Mouse (Mus musculus) adipocyte (in vitro differentiated cells): ENCODE data around the gene Arhgap15.

Experiments used
- DNase-seq: peaks from one replicate; pipeline ENCODE4 v3.0.0-alpha.2; 2016; ENCODE audit warnings: low spot score

The Arhgap15 gene

DNA sequence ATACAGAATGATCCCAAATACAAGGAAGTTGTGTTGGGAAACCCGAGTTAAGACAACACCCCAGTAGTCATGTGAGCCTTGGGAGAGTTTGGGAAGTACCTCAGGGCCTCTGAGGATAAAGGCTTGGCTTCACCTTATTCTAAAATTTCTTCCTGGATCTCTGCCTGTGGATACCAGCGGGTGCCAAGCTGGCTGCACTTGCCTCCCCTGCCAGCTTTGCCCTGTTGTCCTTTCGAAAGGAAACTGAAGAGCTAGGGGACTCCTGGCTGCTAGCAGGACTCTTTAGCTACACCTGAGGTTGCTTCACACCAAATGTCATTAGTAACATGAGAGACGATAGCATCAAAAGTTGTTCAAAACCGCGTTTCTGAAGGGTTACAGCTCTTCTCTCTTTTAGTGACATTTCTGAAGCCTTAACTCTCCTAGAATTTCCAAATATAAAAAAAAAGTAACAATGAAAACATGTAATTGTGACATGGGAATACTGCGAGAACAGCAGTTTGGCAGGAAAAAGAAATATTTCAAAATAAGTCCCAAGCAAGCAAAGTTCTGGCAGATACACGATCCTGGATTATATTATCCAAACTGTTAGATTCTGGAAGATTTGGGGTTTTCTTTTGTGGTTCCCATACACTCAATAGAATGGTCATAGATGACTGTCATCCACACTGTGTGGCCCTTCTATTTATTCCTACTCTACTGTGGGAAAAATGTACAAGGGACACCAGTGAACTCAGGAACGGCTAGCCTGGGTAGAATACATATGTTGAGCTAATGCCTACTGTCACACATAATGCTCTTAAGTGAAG lies 364.6 kb downstream of the Arhgap15 start:
- peak; percentile 85 for DNase-seq

GRCm38 (mm10) chr2:44114296-44114695 lies 365.7 kb downstream of the Arhgap15 start:
- peak; percentile 60 for DNase-seq

GRCm38 (mm10) chr2:44121162-44121561 lies 372.5 kb downstream of the Arhgap15 start:
- no peak for DNase-seq

- DNase-seq = no peak
Observed at GRCm38 (mm10) chr2:44123246-44123645, 374.6 kb downstream of the Arhgap15 start.

GRCm38 (mm10) chr2:44124093-44124492 lies 375.5 kb downstream of the Arhgap15 start:
- no peak for DNase-seq

GRCm38 (mm10) chr2:44124683-44125082 lies 376.1 kb downstream of the Arhgap15 start:
- no peak for DNase-seq

GRCm38 (mm10) chr2:44126044-44126695 lies 377.5 kb downstream of the Arhgap15 start:
- no peak for DNase-seq

- DNase-seq = no peak
Observed at GRCm38 (mm10) chr2:44129533-44129932, 380.9 kb downstream of the Arhgap15 start.

DNA sequence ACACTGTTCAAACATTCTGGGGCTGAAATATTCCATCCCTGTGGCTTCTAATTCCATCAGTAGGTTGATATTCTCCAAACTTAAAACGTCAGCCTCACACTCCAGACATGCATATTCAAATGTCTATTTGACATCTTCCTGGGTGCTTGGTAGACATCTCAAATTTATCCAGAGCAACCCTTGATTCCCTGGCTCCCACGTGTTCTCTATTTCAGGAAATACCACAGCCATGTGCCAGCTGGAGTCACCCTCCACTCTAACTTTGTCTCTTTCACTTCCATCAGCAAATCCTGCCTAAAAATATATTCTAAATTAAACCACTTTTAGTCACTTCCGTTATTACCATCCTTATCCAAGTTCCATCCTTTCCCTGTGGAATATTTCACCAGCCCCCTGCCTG lies 382.6 kb downstream of the Arhgap15 start:
- no peak for DNase-seq

- no peak for DNase-seq
Observed at GRCm38 (mm10) chr2:44134796-44135195, 386.2 kb downstream of the Arhgap15 start.

GRCm38 (mm10) chr2:44140455-44140854 lies 391.8 kb downstream of the Arhgap15 start:
- DNase-seq = no peak

- DNase-seq = no peak
Observed at GRCm38 (mm10) chr2:44142152-44142551, 393.5 kb downstream of the Arhgap15 start.

GRCm38 (mm10) chr2:44142611-44143010 lies 394.0 kb downstream of the Arhgap15 start:
- no peak for DNase-seq

- peak; percentile 23 for DNase-seq
Observed at GRCm38 (mm10) chr2:44146124-44146981, 397.7 kb downstream of the Arhgap15 start.

DNA sequence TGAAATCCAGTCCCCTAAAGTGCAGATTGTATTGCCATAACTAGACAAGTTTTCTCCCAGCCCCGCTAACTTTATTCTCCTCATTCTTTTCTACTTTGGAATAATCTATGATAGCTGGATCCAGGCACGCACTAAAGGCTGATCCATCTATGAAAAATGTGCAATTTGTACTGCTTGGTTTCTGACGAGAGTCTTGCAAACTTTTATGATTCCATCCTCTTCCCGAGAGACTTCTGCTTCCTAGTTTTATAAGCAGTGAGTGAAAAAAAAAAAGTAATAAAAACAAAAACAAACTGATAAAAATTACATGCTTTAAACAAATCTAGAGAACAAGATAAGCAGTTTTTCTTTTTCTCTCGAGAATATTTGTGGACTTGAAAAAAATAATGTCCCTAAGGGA lies 398.9 kb downstream of the Arhgap15 start:
- peak; percentile 24 for DNase-seq

DNA sequence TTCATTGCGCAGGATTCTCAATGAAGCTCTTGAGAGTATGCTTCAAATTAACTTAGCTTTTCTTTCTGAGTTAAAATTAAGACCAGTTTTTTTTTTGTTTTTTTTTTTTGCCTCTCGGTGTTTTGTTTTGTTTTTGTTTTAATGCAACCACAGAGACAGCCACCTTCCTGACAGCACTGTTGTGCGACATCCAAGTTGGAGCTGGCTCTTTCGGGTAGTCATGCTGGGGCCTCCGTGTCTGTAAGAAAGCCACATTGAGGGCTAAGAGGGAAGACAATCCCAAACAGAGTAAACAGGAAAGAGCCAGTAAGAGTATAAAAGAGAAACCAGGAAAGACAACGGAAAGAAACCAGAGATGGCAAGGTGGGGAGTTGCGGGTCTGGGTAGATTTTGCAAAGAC lies 399.3 kb downstream of the Arhgap15 start:
- DNase-seq = peak; percentile 40

GRCm38 (mm10) chr2:44148550-44149100 lies 400.0 kb downstream of the Arhgap15 start:
- DNase-seq = no peak

- no peak for DNase-seq
Observed at GRCm38 (mm10) chr2:44152301-44152700, 403.7 kb downstream of the Arhgap15 start.

DNA sequence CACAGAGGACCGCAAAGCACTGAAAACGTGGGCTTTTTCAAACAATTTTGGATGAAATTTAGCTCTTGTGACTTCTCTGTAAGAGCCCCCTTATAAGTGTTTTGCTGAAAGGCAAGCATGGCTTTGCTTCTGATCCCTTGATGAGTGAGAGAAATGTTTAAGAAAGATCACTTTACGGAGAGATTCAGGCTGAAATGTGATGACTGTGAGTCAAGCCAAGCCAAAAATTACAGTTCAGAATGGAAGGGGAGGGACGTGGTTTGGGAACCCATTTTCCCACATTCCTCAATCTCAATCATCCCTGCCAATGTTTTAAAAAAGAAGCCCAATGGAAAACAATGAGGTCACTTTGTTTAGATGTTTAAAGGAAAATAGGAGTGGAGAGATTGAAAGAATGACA lies 411.7 kb downstream of the Arhgap15 start:
- DNase-seq = peak; percentile 34

DNA sequence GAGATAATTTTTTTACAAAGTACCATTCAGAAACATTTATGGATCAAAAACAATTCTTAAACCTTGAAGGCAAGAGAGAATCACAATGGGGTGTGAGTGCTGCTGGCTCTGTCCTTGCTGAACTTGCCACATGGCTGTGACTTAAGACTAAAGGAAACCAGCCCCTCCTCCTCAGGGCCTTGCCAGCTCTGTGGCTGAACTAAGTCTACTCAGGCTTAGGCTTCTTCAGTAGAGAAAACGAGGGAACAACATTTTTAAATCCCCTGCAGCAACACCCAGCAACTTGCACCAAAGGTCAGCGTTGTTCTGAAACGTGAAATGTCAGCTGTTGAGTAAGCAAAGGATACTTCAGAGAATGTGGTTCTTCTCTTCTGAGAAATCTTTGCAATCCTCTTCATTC lies 417.2 kb downstream of the Arhgap15 start:
- DNase-seq = peak; percentile 75

DNA sequence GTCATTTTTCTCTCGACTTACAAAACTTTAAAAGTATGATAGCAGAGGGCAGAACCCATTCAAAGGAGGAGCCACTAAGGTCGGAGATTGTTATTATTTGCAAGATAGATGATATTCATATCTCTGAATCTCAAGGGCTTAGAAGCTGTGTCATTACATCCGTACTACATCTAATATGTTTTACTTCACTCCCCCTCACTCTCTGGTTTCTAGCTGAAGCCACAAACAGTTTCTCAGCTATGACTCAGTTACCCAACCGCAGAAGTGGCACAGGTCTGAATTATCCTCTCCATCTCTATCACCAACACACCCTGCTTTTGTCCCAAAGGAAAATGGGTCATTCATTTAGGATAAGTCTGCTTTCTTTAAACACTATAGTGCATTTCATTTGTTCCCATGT lies 418.1 kb downstream of the Arhgap15 start:
- no peak for DNase-seq

DNA sequence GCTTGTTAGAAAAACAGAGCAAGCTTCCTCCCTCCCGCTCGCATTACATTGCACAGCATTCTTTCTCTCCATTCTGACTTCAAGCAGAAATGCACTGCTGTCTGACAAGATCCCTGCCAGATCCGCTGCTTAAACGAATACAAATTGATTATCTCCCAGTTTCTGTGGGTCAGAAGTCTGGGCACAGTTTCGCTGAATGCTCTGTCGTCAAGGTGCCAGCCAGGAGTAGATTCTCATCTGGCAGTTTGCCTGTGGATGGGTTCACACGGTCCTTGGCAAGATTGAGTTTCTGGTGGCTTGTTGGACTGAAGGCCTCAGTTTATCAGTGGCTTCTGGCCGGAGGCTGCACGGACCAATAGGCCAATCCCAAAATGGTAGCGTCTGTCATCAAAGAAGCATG lies 435.9 kb downstream of the Arhgap15 start:
- DNase-seq = no peak
